Mouse (Mus musculus): ENCODE measurements at regions not wholly inside any gene's neighbourhood (a gene's known extent, or its start where the extent isn't known, plus 50 kb on each side); places are given as distances from the start of the nearest gene placed in this dataset.

DNA sequence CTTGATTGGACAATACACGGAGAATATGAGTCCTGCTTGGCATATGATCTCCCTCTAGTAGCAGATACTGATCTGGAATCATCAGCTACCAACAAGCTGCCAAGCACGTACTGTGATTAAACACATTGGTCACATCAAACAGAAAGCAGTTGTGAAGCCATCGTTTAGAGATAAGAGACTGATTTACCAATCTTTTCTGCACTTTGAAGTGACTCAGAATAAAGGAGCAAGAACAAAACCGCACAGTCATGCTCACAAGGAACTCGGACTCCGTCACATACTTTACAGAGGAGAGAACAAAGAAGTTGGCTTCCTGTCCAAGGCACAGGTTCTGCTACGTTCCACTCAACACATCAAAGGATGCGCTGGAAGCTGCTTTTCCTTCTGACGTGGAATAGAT lies 91.1 kb upstream of the Zc3h12c start:
- Histone ChIP-seq H3ac (ENCODE audit: control insufficient read depth, insufficient read length, low read depth) (no peak overlapping the region), H3K27me3 (ENCODE audit: control insufficient read depth, insufficient read depth, insufficient read length) (no peaks in the 10 kb centered on the region), H3K36me3 (ENCODE audit: control insufficient read depth, insufficient read depth) (no peaks in the 10 kb centered on the region), H3K79me3 (ENCODE audit: low read depth) (no peaks in the 10 kb centered on the region), H3K4me3 (ENCODE audit: insufficient read depth, poor library complexity, severe bottlenecking) (no peak overlapping the region), H3K79me2 (ENCODE audit: control insufficient read depth, insufficient read depth) (no peaks in the 10 kb centered on the region)
- no peak for TF ChIP-seq FOSL1 (IDR thresholded peaks at IDR 0.05; ENCODE audit: insufficient read depth, low read length, poor library complexity, severe bottlenecking)
- no peak for TF ChIP-seq MYOG (IDR thresholded peaks at IDR 0.05; ENCODE audit: control insufficient read depth, extremely low read depth, insufficient read length)
- TF ChIP-seq CTCF (IDR thresholded peaks at IDR 0.05; ENCODE audit: control insufficient read depth, insufficient read depth, insufficient read length) = no peak
- no peak for TF ChIP-seq MYOD1 (IDR thresholded peaks at IDR 0.05; ENCODE audit: control insufficient read depth, insufficient read length, low read depth)

DNA sequence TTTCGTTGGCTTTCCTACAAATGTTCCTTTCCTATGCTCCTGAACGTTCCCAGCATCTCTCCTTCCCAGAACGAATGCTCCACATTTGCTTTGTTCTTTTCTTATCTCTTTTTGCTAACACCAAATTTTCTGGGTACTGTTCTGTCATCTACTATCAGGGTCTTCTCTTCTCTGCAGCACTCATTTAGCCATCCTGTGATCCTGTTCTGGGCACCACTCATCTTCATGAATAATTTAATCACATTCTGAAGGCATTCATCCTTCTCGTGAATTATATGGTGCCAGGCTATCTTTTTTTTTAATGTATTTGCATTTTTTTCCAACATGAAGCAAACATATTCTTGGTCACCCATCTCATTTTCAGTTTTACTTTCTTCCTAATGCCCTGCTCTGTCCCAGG lies 87.3 kb upstream of the Zc3h12c start:
- H3K36me3 ChIP-seq (ENCODE audit: control insufficient read depth, insufficient read depth) = no peaks in the 10 kb centered on the region
- no peak overlapping the region for H3ac ChIP-seq (ENCODE audit: control insufficient read depth, insufficient read length, low read depth)
- no peaks in the 10 kb centered on the region for H3K79me3 ChIP-seq (ENCODE audit: low read depth)
- H3K27me3 ChIP-seq (ENCODE audit: control insufficient read depth, insufficient read depth, insufficient read length) = no peaks in the 10 kb centered on the region
- TF ChIP-seq FOSL1 (IDR thresholded peaks at IDR 0.05; ENCODE audit: insufficient read depth, low read length, poor library complexity, severe bottlenecking) (no peak), CTCF (IDR thresholded peaks at IDR 0.05; ENCODE audit: control insufficient read depth, insufficient read depth, insufficient read length) (no peak), MAX (IDR thresholded peaks at IDR 0.05) (no peak), MYOG (IDR thresholded peaks at IDR 0.05; ENCODE audit: control insufficient read depth, extremely low read depth, insufficient read length) (no peak), USF1 (IDR thresholded peaks at IDR 0.05; ENCODE audit: low read depth) (no peak), MYOD1 (IDR thresholded peaks at IDR 0.05; ENCODE audit: control insufficient read depth, insufficient read length, low read depth) (no peak), CEBPB (IDR thresholded peaks at IDR 0.05; ENCODE audit: low read depth) (no peak)
- no peak overlapping the region for H3K4me3 ChIP-seq (ENCODE audit: insufficient read depth, poor library complexity, severe bottlenecking)
- no peaks in the 10 kb centered on the region for H3K79me2 ChIP-seq (ENCODE audit: control insufficient read depth, insufficient read depth)

- TF ChIP-seq CEBPB (IDR thresholded peaks at IDR 0.05; ENCODE audit: low read depth) (no peak), MYOD1 (IDR thresholded peaks at IDR 0.05; ENCODE audit: control insufficient read depth, insufficient read length, low read depth) (no peak), FOSL1 (IDR thresholded peaks at IDR 0.05; ENCODE audit: insufficient read depth, low read length, poor library complexity, severe bottlenecking) (no peak), CTCF (IDR thresholded peaks at IDR 0.05; ENCODE audit: control insufficient read depth, insufficient read depth, insufficient read length) (no peak), MAX (IDR thresholded peaks at IDR 0.05) (no peak)
- H3K79me2 ChIP-seq (ENCODE audit: control insufficient read depth, insufficient read depth) = no peaks in the 10 kb centered on the region
- no peak overlapping the region for H3ac ChIP-seq (ENCODE audit: control insufficient read depth, insufficient read length, low read depth)
- H3K36me3 ChIP-seq (ENCODE audit: control insufficient read depth, insufficient read depth) = no peaks in the 10 kb centered on the region
- no peaks in the 10 kb centered on the region for H3K27me3 ChIP-seq (ENCODE audit: control insufficient read depth, insufficient read depth, insufficient read length)
- H3K4me3 ChIP-seq (ENCODE audit: insufficient read depth, poor library complexity, severe bottlenecking) = no peak overlapping the region
- H3K79me3 ChIP-seq (ENCODE audit: low read depth) = no peaks in the 10 kb centered on the region
These were observed 86.1 kb upstream of the Zc3h12c start for GRCm38 (mm10) chr9:52254475-52254874.

- TF ChIP-seq MYOD1 (IDR thresholded peaks at IDR 0.05; ENCODE audit: control insufficient read depth, insufficient read length, low read depth) (peak; percentile 78), CEBPB (IDR thresholded peaks at IDR 0.05; ENCODE audit: low read depth) (peak; percentile 22), MYOG (IDR thresholded peaks at IDR 0.05; ENCODE audit: control insufficient read depth, extremely low read depth, insufficient read length) (no peak)
- no peaks in the 10 kb centered on the region for H3K27me3 ChIP-seq (ENCODE audit: control insufficient read depth, insufficient read depth, insufficient read length)
- no peaks in the 10 kb centered on the region for H3K79me2 ChIP-seq (ENCODE audit: control insufficient read depth, insufficient read depth)
- no peaks in the 10 kb centered on the region for H3K79me3 ChIP-seq (ENCODE audit: low read depth)
- H3ac ChIP-seq (ENCODE audit: control insufficient read depth, insufficient read length, low read depth) = no peak overlapping the region
- no peaks in the 10 kb centered on the region for H3K36me3 ChIP-seq (ENCODE audit: control insufficient read depth, insufficient read depth)
- H3K4me3 ChIP-seq (ENCODE audit: insufficient read depth, poor library complexity, severe bottlenecking) = no peak overlapping the region
These were observed 83.1 kb upstream of the Zc3h12c start for GRCm38 (mm10) chr9:52251455-52251854.

GRCm38 (mm10) chr9:52246712-52247111 lies 78.3 kb upstream of the Zc3h12c start:
- H3K4me3 ChIP-seq (ENCODE audit: insufficient read depth, poor library complexity, severe bottlenecking) = no peak overlapping the region
- H3K79me3 ChIP-seq (ENCODE audit: low read depth) = no peaks in the 10 kb centered on the region
- no peaks in the 10 kb centered on the region for H3K36me3 ChIP-seq (ENCODE audit: control insufficient read depth, insufficient read depth)
- no peaks in the 10 kb centered on the region for H3K27me3 ChIP-seq (ENCODE audit: control insufficient read depth, insufficient read depth, insufficient read length)
- no peak overlapping the region for H3ac ChIP-seq (ENCODE audit: control insufficient read depth, insufficient read length, low read depth)
- TF ChIP-seq MAX (IDR thresholded peaks at IDR 0.05) (no peak), FOSL1 (IDR thresholded peaks at IDR 0.05; ENCODE audit: insufficient read depth, low read length, poor library complexity, severe bottlenecking) (peak; percentile 24), USF1 (IDR thresholded peaks at IDR 0.05; ENCODE audit: low read depth) (no peak), CEBPB (IDR thresholded peaks at IDR 0.05; ENCODE audit: low read depth) (peak; percentile 84), CTCF (IDR thresholded peaks at IDR 0.05; ENCODE audit: control insufficient read depth, insufficient read depth, insufficient read length) (no peak), MYOD1 (IDR thresholded peaks at IDR 0.05; ENCODE audit: control insufficient read depth, insufficient read length, low read depth) (peak; percentile 21), MYOG (IDR thresholded peaks at IDR 0.05; ENCODE audit: control insufficient read depth, extremely low read depth, insufficient read length) (no peak)
- H3K79me2 ChIP-seq (ENCODE audit: control insufficient read depth, insufficient read depth) = no peaks in the 10 kb centered on the region

GRCm38 (mm10) chr9:52244081-52244480 lies 75.7 kb upstream of the Zc3h12c start:
- Histone ChIP-seq H3ac (ENCODE audit: control insufficient read depth, insufficient read length, low read depth) (no peak overlapping the region), H3K27me3 (ENCODE audit: control insufficient read depth, insufficient read depth, insufficient read length) (no peaks in the 10 kb centered on the region), H3K79me2 (ENCODE audit: control insufficient read depth, insufficient read depth) (no peaks in the 10 kb centered on the region), H3K4me3 (ENCODE audit: insufficient read depth, poor library complexity, severe bottlenecking) (no peak overlapping the region), H3K36me3 (ENCODE audit: control insufficient read depth, insufficient read depth) (no peaks in the 10 kb centered on the region), H3K79me3 (ENCODE audit: low read depth) (no peaks in the 10 kb centered on the region)
- TF ChIP-seq FOSL1 (IDR thresholded peaks at IDR 0.05; ENCODE audit: insufficient read depth, low read length, poor library complexity, severe bottlenecking) (peak; percentile 53), MAX (IDR thresholded peaks at IDR 0.05) (no peak), USF1 (IDR thresholded peaks at IDR 0.05; ENCODE audit: low read depth) (no peak)

Data from C2C12 (cell line).